Mouse (Mus musculus): Measurements from ENCODE around the gene Gal3st1. TPM values are rescaled to one million over a fixed set of nuclear protein-coding genes. Genes with fewer than 3 reads are reported as not detected.

Gene Gal3st1
- total and polyA plus RNA-seq, 3 experiments = 0.07 to 0.12 TPM; not detected in 1

GRCm38 (mm10) chr11:3989748-3990147, 6.3 kb downstream of the Gal3st1 start:
- no peaks in the 10 kb centered on the region for H3K36me3 ChIP-seq (ENCODE audit: control insufficient read depth in 1 of 2, insufficient read depth in 2 of 2, low read length in 2 of 2)
- H3K79me2 ChIP-seq (ENCODE audit: control insufficient read depth, insufficient read depth, low read length, poor library complexity) = no peaks in the 10 kb centered on the region
- H3K4me1 ChIP-seq (ENCODE audit: control insufficient read depth in 1 of 2, insufficient read depth in 2 of 2, low read length in 2 of 2) = no peaks in the 10 kb centered on the region
- H3K27me3 ChIP-seq (ENCODE audit: control insufficient read depth in 1 of 2, insufficient read depth in 2 of 2, low read length in 2 of 2) = no peaks in the 10 kb centered on the region; a peak in 2 of 4 replicates
- H3K4me3 ChIP-seq (ENCODE audit: control insufficient read depth in 1 of 2, insufficient read depth in 1 of 2, low read depth in 2 of 2, low read length in 2 of 2) = no peak overlapping the region
- TF ChIP-seq POLR2AphosphoS5 (IDR thresholded peaks at IDR 0.05; ENCODE audit: borderline replicate concordance, low read depth, low read length) = no peak
- no peaks in the 10 kb centered on the region for H3K9me3 ChIP-seq (replicated peaks; ENCODE audit: insufficient read depth, low read length)
- no peak overlapping the region for H3K9ac ChIP-seq (ENCODE audit: control insufficient read depth, low read depth, low read length, poor library complexity, severe bottlenecking)
- no peak overlapping the region for H3K27ac ChIP-seq (ENCODE audit: control insufficient read depth, low read depth, low read length)
- DNase-seq (ENCODE audit: low read depth, low spot score) = no peak

- Histone ChIP-seq H3K79me2 (ENCODE audit: control insufficient read depth, insufficient read depth, low read length, poor library complexity) (no peaks in the 10 kb centered on the region), H3K9ac (ENCODE audit: control insufficient read depth, low read depth, low read length, poor library complexity, severe bottlenecking) (no peak overlapping the region), H3K36me3 (ENCODE audit: control insufficient read depth in 1 of 2, insufficient read depth in 2 of 2, low read length in 2 of 2) (no peaks in the 10 kb centered on the region), H3K4me3 (ENCODE audit: control insufficient read depth in 1 of 2, insufficient read depth in 1 of 2, low read depth in 2 of 2, low read length in 2 of 2) (no peak overlapping the region), H3K27me3 (ENCODE audit: control insufficient read depth in 1 of 2, insufficient read depth in 2 of 2, low read length in 2 of 2) (peaks cover 0 to 3% of the 10 kb centered on the region in 2 experiments; a peak in 2 of 4 replicates), H3K27ac (ENCODE audit: control insufficient read depth, low read depth, low read length) (no peak overlapping the region), H3K4me1 (ENCODE audit: control insufficient read depth in 1 of 2, insufficient read depth in 2 of 2, low read length in 2 of 2) (no peaks in the 10 kb centered on the region), H3K9me3 (replicated peaks; ENCODE audit: insufficient read depth, low read length) (no peaks in the 10 kb centered on the region)
- DNase-seq (ENCODE audit: low read depth, low spot score) = no peak
- TF ChIP-seq ZC3H11A (IDR thresholded peaks at IDR 0.05; ENCODE audit: low read depth, low read length) (no peak), NRF1 (IDR thresholded peaks at IDR 0.05; ENCODE audit: insufficient read depth, low read depth, low read length, poor library complexity, severe bottlenecking) (no peak), ZKSCAN1 (IDR thresholded peaks at IDR 0.05; ENCODE audit: low read depth, low read length) (no peak), MAZ (IDR thresholded peaks at IDR 0.05; ENCODE audit: low read depth, low read length) (no peak), POLR2AphosphoS5 (IDR thresholded peaks at IDR 0.05; ENCODE audit: borderline replicate concordance, low read depth, low read length) (no peak), CTCF (IDR thresholded peaks at IDR 0.05 in 2 of 3, conservative IDR thresholded peaks at IDR 0.05 in 1 of 3; ENCODE audit: control insufficient read depth in 1 of 3, insufficient read depth in 1 of 3, low read depth in 2 of 3, low read length in 3 of 3, poor library complexity in 1 of 3, severe bottlenecking in 1 of 3) (no peak), GATA1 (IDR thresholded peaks at IDR 0.05; ENCODE audit: low read depth, low read length) (no peak), MAFK (IDR thresholded peaks at IDR 0.05; ENCODE audit: borderline replicate concordance, low read depth, low read length) (no peak), ZMIZ1 (IDR thresholded peaks at IDR 0.05; ENCODE audit: low read depth, low read length) (no peak), KAT2A (conservative IDR thresholded peaks at IDR 0.05; ENCODE audit: low read depth, low read length) (no peak)
Observed at GRCm38 (mm10) chr11:3993132-3993531, 9.7 kb downstream of the Gal3st1 start.

GRCm38 (mm10) chr11:3993914-3994313, 10.5 kb downstream of the Gal3st1 start:
- Histone ChIP-seq H3K79me2 (ENCODE audit: control insufficient read depth, insufficient read depth, low read length, poor library complexity) (no peaks in the 10 kb centered on the region), H3K27ac (ENCODE audit: control insufficient read depth, low read depth, low read length) (no peak overlapping the region), H3K9ac (ENCODE audit: control insufficient read depth, low read depth, low read length, poor library complexity, severe bottlenecking) (no peak overlapping the region), H3K27me3 (ENCODE audit: control insufficient read depth in 1 of 2, insufficient read depth in 2 of 2, low read length in 2 of 2) (peaks cover 0 to 3% of the 10 kb centered on the region in 2 experiments; a peak in 2 of 4 replicates), H3K9me3 (replicated peaks; ENCODE audit: insufficient read depth, low read length) (no peaks in the 10 kb centered on the region), H3K4me1 (ENCODE audit: control insufficient read depth in 1 of 2, insufficient read depth in 2 of 2, low read length in 2 of 2) (no peaks in the 10 kb centered on the region), H3K4me3 (ENCODE audit: control insufficient read depth in 1 of 2, insufficient read depth in 1 of 2, low read depth in 2 of 2, low read length in 2 of 2) (no peak overlapping the region), H3K36me3 (ENCODE audit: control insufficient read depth in 1 of 2, insufficient read depth in 2 of 2, low read length in 2 of 2) (no peaks in the 10 kb centered on the region)
- TF ChIP-seq ZMIZ1 (IDR thresholded peaks at IDR 0.05; ENCODE audit: low read depth, low read length) = no peak
- TF ChIP-seq USF1 (IDR thresholded peaks at IDR 0.05; ENCODE audit: low read depth, low read length) = no peak
- TF ChIP-seq GATA1 (IDR thresholded peaks at IDR 0.05; ENCODE audit: low read depth, low read length) = no peak
- TF ChIP-seq CTCF (IDR thresholded peaks at IDR 0.05 in 2 of 3, conservative IDR thresholded peaks at IDR 0.05 in 1 of 3; ENCODE audit: control insufficient read depth in 1 of 3, insufficient read depth in 1 of 3, low read depth in 2 of 3, low read length in 3 of 3, poor library complexity in 1 of 3, severe bottlenecking in 1 of 3) = no peak
- no peak for TF ChIP-seq JUND (IDR thresholded peaks at IDR 0.05; ENCODE audit: low read depth, low read length)
- no peak for TF ChIP-seq USF2 (IDR thresholded peaks at IDR 0.05; ENCODE audit: borderline replicate concordance in 1 of 2, insufficient read depth in 1 of 2, low read depth in 1 of 2, low read length in 2 of 2)
- no peak for TF ChIP-seq UBTF (IDR thresholded peaks at IDR 0.05; ENCODE audit: borderline replicate concordance, insufficient read depth, low read depth, low read length)
- TF ChIP-seq ETS1 (IDR thresholded peaks at IDR 0.05; ENCODE audit: low read depth, low read length) = no peak
- no peak for TF ChIP-seq RCOR1 (IDR thresholded peaks at IDR 0.05; ENCODE audit: low read depth, low read length)
- TF ChIP-seq GABPA (IDR thresholded peaks at IDR 0.05; ENCODE audit: low read depth, low read length) = no peak
- no peak for DNase-seq (ENCODE audit: low read depth, low spot score)
